Mouse (Mus musculus): ENCODE measurements around the gene Dnah9. TPM values are rescaled to one million over a fixed set of nuclear protein-coding genes. Genes with fewer than 3 reads are reported as not detected.

Gene Dnah9
- polyA plus RNA-seq, 1 experiment from 2014 or later = 0.14 TPM

GRCm38 (mm10) chr11:65918480-65919236 lies 249.7 kb downstream of the Dnah9 start:
- no peaks in the 10 kb centered on the region for H3K9me3 ChIP-seq (ENCODE audit: control insufficient read depth, low read length)
- H3K4me1 ChIP-seq (ENCODE audit: control insufficient read depth in 2 of 2, insufficient read depth in 2 of 2, low read length in 2 of 2) = no peaks in the 10 kb centered on the region
- no peak for ATAC-seq (ENCODE audit: insufficient number of reproducible peaks, insufficient read depth, low FRiP score, low read depth)
- no peak overlapping the region for H3K4me2 ChIP-seq (ENCODE audit: low read length)
- no peaks in the 10 kb centered on the region for H3K27me3 ChIP-seq (ENCODE audit: control insufficient read depth, insufficient read depth, low read length)
- WGBS = 41% methylated on average over 10 of the region's 10 CpGs
- H3K4me3 ChIP-seq (ENCODE audit: control insufficient read depth in 1 of 2, insufficient read depth in 1 of 2, low read depth in 1 of 2, low read length in 2 of 2) = no peak overlapping the region
- no peak overlapping the region for H3K9ac ChIP-seq (ENCODE audit: low read length)
- H3K27ac ChIP-seq (replicated peaks in 1 of 2; ENCODE audit: control insufficient read depth in 1 of 2, insufficient read depth in 1 of 2, low read depth in 2 of 2, low read length in 2 of 2) = no peak overlapping the region
- no peaks in the 10 kb centered on the region for H3K36me3 ChIP-seq (ENCODE audit: control insufficient read depth, insufficient read depth, low read length)

GRCm38 (mm10) chr11:65909195-65909594 lies 259.2 kb downstream of the Dnah9 start:
- Histone ChIP-seq H3K36me3 (ENCODE audit: control insufficient read depth, insufficient read depth, low read length) (no peaks in the 10 kb centered on the region), H3K9ac (ENCODE audit: low read length) (no peak overlapping the region), H3K4me3 (ENCODE audit: control insufficient read depth in 1 of 2, insufficient read depth in 1 of 2, low read depth in 1 of 2, low read length in 2 of 2) (no peak overlapping the region), H3K9me3 (ENCODE audit: control insufficient read depth, low read length) (no peaks in the 10 kb centered on the region), H3K4me1 (ENCODE audit: control insufficient read depth in 2 of 2, insufficient read depth in 2 of 2, low read length in 2 of 2) (no peaks in the 10 kb centered on the region), H3K27me3 (ENCODE audit: control insufficient read depth, insufficient read depth, low read length) (no peaks in the 10 kb centered on the region), H3K4me2 (ENCODE audit: low read length) (no peak overlapping the region), H3K27ac (replicated peaks in 1 of 2; ENCODE audit: control insufficient read depth in 1 of 2, insufficient read depth in 1 of 2, low read depth in 2 of 2, low read length in 2 of 2) (no peak overlapping the region)
- no peak for ATAC-seq (ENCODE audit: insufficient number of reproducible peaks, insufficient read depth, low FRiP score, low read depth)
- 57% methylated on average over 4 of the region's 4 CpGs for WGBS

DNA sequence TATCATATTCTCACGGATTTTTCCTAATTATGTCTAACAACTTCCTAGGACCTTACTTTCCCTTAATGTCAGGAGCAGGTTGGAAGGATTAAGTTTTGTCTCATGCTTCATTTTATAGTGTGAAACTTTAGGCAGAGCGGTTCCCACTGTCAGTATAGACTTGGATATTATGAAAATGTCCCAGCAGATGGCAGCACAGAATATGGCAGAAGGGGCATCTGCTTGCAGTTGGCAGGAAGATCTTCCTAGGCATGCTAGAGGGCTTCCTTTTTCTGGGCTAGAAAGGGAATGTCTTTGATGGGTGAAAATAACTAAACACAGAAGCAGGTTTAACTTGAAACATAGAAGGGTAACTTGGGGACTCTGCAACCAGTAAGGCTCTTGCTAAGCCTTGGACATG lies 262.9 kb downstream of the Dnah9 start:
- H3K27me3 ChIP-seq (ENCODE audit: control insufficient read depth, insufficient read depth, low read length) = no peaks in the 10 kb centered on the region
- H3K4me2 ChIP-seq (ENCODE audit: low read length) = no peak overlapping the region
- H3K4me1 ChIP-seq (ENCODE audit: control insufficient read depth in 2 of 2, insufficient read depth in 2 of 2, low read length in 2 of 2) = no peaks in the 10 kb centered on the region
- no peaks in the 10 kb centered on the region for H3K36me3 ChIP-seq (ENCODE audit: control insufficient read depth, insufficient read depth, low read length)
- no peak for ATAC-seq (ENCODE audit: insufficient number of reproducible peaks, insufficient read depth, low FRiP score, low read depth)
- H3K4me3 ChIP-seq (ENCODE audit: control insufficient read depth in 1 of 2, insufficient read depth in 1 of 2, low read depth in 1 of 2, low read length in 2 of 2) = no peak overlapping the region
- no peak overlapping the region for H3K9ac ChIP-seq (ENCODE audit: low read length)
- H3K9me3 ChIP-seq (ENCODE audit: control insufficient read depth, low read length) = no peaks in the 10 kb centered on the region
- no peak overlapping the region for H3K27ac ChIP-seq (replicated peaks in 1 of 2; ENCODE audit: control insufficient read depth in 1 of 2, insufficient read depth in 1 of 2, low read depth in 2 of 2, low read length in 2 of 2)
- 66% methylated on average over 2 of the region's 2 CpGs for WGBS

GRCm38 (mm10) chr11:65903944-65904343 lies 264.4 kb downstream of the Dnah9 start:
- H3K4me2 ChIP-seq (ENCODE audit: low read length) = no peak overlapping the region
- H3K4me1 ChIP-seq (ENCODE audit: control insufficient read depth in 2 of 2, insufficient read depth in 2 of 2, low read length in 2 of 2) = no peaks in the 10 kb centered on the region
- no peak overlapping the region for H3K4me3 ChIP-seq (ENCODE audit: control insufficient read depth in 1 of 2, insufficient read depth in 1 of 2, low read depth in 1 of 2, low read length in 2 of 2)
- no peaks in the 10 kb centered on the region for H3K36me3 ChIP-seq (ENCODE audit: control insufficient read depth, insufficient read depth, low read length)
- 63% methylated on average over 2 of the region's 2 CpGs for WGBS
- no peak for ATAC-seq (ENCODE audit: insufficient number of reproducible peaks, insufficient read depth, low FRiP score, low read depth)
- H3K27me3 ChIP-seq (ENCODE audit: control insufficient read depth, insufficient read depth, low read length) = no peaks in the 10 kb centered on the region
- H3K27ac ChIP-seq (replicated peaks in 1 of 2; ENCODE audit: control insufficient read depth in 1 of 2, insufficient read depth in 1 of 2, low read depth in 2 of 2, low read length in 2 of 2) = no peak overlapping the region
- no peak overlapping the region for H3K9ac ChIP-seq (ENCODE audit: low read length)
- H3K9me3 ChIP-seq (ENCODE audit: control insufficient read depth, low read length) = no peaks in the 10 kb centered on the region

- no peaks in the 10 kb centered on the region for H3K36me3 ChIP-seq (ENCODE audit: control insufficient read depth, insufficient read depth, low read length)
- no peaks in the 10 kb centered on the region for H3K4me1 ChIP-seq (ENCODE audit: control insufficient read depth in 2 of 2, insufficient read depth in 2 of 2, low read length in 2 of 2)
- no peak overlapping the region for H3K9ac ChIP-seq (ENCODE audit: low read length)
- H3K9me3 ChIP-seq (ENCODE audit: control insufficient read depth, low read length) = no peaks in the 10 kb centered on the region
- H3K27ac ChIP-seq (replicated peaks in 1 of 2; ENCODE audit: control insufficient read depth in 1 of 2, insufficient read depth in 1 of 2, low read depth in 2 of 2, low read length in 2 of 2) = no peak overlapping the region
- 87% methylated on average over 2 of the region's 2 CpGs for WGBS
- no peaks in the 10 kb centered on the region for H3K27me3 ChIP-seq (ENCODE audit: control insufficient read depth, insufficient read depth, low read length)
- no peak overlapping the region for H3K4me3 ChIP-seq (ENCODE audit: control insufficient read depth in 1 of 2, insufficient read depth in 1 of 2, low read depth in 1 of 2, low read length in 2 of 2)
- no peak for ATAC-seq (ENCODE audit: insufficient number of reproducible peaks, insufficient read depth, low FRiP score, low read depth)
- H3K4me2 ChIP-seq (ENCODE audit: low read length) = no peak overlapping the region
Observed at GRCm38 (mm10) chr11:65881465-65881864, 286.9 kb downstream of the Dnah9 start.

GRCm38 (mm10) chr11:65877146-65877775 lies 291.1 kb downstream of the Dnah9 start:
- Histone ChIP-seq H3K9me3 (ENCODE audit: control insufficient read depth, low read length) (no peaks in the 10 kb centered on the region), H3K27me3 (ENCODE audit: control insufficient read depth, insufficient read depth, low read length) (no peaks in the 10 kb centered on the region), H3K4me2 (ENCODE audit: low read length) (no peak overlapping the region), H3K4me3 (ENCODE audit: control insufficient read depth in 1 of 2, insufficient read depth in 1 of 2, low read depth in 1 of 2, low read length in 2 of 2) (no peak overlapping the region), H3K27ac (replicated peaks in 1 of 2; ENCODE audit: control insufficient read depth in 1 of 2, insufficient read depth in 1 of 2, low read depth in 2 of 2, low read length in 2 of 2) (no peak overlapping the region), H3K9ac (ENCODE audit: low read length) (no peak overlapping the region), H3K36me3 (ENCODE audit: control insufficient read depth, insufficient read depth, low read length) (no peaks in the 10 kb centered on the region), H3K4me1 (ENCODE audit: control insufficient read depth in 2 of 2, insufficient read depth in 2 of 2, low read length in 2 of 2) (no peaks in the 10 kb centered on the region)
- 67% methylated on average over 1 of the region's 1 CpGs for WGBS
- no peak for ATAC-seq (ENCODE audit: insufficient number of reproducible peaks, insufficient read depth, low FRiP score, low read depth)

- Histone ChIP-seq H3K36me3 (ENCODE audit: control insufficient read depth, insufficient read depth, low read length) (no peaks in the 10 kb centered on the region), H3K4me2 (ENCODE audit: low read length) (no peak overlapping the region), H3K9ac (ENCODE audit: low read length) (no peak overlapping the region), H3K27ac (replicated peaks in 1 of 2; ENCODE audit: control insufficient read depth in 1 of 2, insufficient read depth in 1 of 2, low read depth in 2 of 2, low read length in 2 of 2) (no peak overlapping the region), H3K9me3 (ENCODE audit: control insufficient read depth, low read length) (no peaks in the 10 kb centered on the region), H3K4me1 (ENCODE audit: control insufficient read depth in 2 of 2, insufficient read depth in 2 of 2, low read length in 2 of 2) (no peaks in the 10 kb centered on the region), H3K4me3 (ENCODE audit: control insufficient read depth in 1 of 2, insufficient read depth in 1 of 2, low read depth in 1 of 2, low read length in 2 of 2) (no peak overlapping the region), H3K27me3 (ENCODE audit: control insufficient read depth, insufficient read depth, low read length) (no peaks in the 10 kb centered on the region)
- ATAC-seq (ENCODE audit: insufficient number of reproducible peaks, insufficient read depth, low FRiP score, low read depth) = no peak
- WGBS = 62% methylated on average over 4 of the region's 4 CpGs
Observed at GRCm38 (mm10) chr11:65861476-65861875, 306.9 kb downstream of the Dnah9 start.
